8 mouse cellular contexts compared by ENCODE assay signal in genomic region chr10:81495151-81495550, GRCm38 (mm10). TPM values are rescaled to one million over a fixed set of nuclear protein-coding genes. Genes with fewer than 3 reads are reported as not detected.
DNase-seq lines count a peak whose midpoint lies in the region; ATAC-seq and TF ChIP-seq lines count a peak whose summit lies in the region.

No protein-coding gene starts in this region.

- no peak for TF ChIP-seq CTCF in hindbrain, postnatal 0 days (IDR thresholded peaks at IDR 0.05; ENCODE audit: low read depth)

- peak; percentile 19 for DNase-seq in layer of hippocampus, adult 9-11 months
- no peak for DNase-seq in layer of hippocampus, postnatal 14 days (ENCODE audit: low spot score in 2 of 2)
- DNase-seq in hindbrain, postnatal 0 days (ENCODE audit: low spot score), result no peak
- DNase-seq in right cerebral cortex, adult 18-20 months, result no peak
- no peak for DNase-seq in gastrocnemius, adult 18-20 months (ENCODE audit: low spot score)

- no peaks in the 10 kb centered on the region for H3K27me3 ChIP-seq in embryonic facial prominence, embryonic 12.5 days
- no peaks in the 10 kb centered on the region for H3K27me3 ChIP-seq in hindbrain, postnatal 0 days (ENCODE audit: insufficient read depth, low read length)
- H3K27me3 ChIP-seq in myocyte (ENCODE audit: control insufficient read depth, insufficient read depth, insufficient read length), result no peaks in the 10 kb centered on the region

- peaks cover 33% of the 10 kb centered on the region for H3K36me3 ChIP-seq in embryonic facial prominence, embryonic 12.5 days
- peaks cover 27% of the 10 kb centered on the region for H3K36me3 ChIP-seq in hindbrain, postnatal 0 days (ENCODE audit: insufficient read depth, low read length)
- peaks cover 10% of the 10 kb centered on the region for H3K36me3 ChIP-seq in myocyte (ENCODE audit: control insufficient read depth, insufficient read depth)

- peak overlapping the region; percentile 90 for H3K4me3 ChIP-seq in embryonic facial prominence, embryonic 12.5 days
- H3K4me3 ChIP-seq in hindbrain, postnatal 0 days (ENCODE audit: low read length), result peak overlapping the region; percentile 69
- H3K4me3 ChIP-seq in myocyte, result peak overlapping the region; percentile 94

- H3K27ac ChIP-seq in embryonic facial prominence, embryonic 12.5 days, result no peak overlapping the region
- H3K27ac ChIP-seq in hindbrain, postnatal 0 days, result no peak overlapping the region

- peaks cover 23% of the 10 kb centered on the region for H3K79me2 ChIP-seq in myocyte (ENCODE audit: control insufficient read depth, insufficient read depth)

- H3K4me2 ChIP-seq in embryonic facial prominence, embryonic 12.5 days (replicated peaks), result peak overlapping the region; percentile 97
- peak overlapping the region; percentile 77 for H3K4me2 ChIP-seq in hindbrain, postnatal 0 days (ENCODE audit: low read depth, low read length)
- H3K4me2 ChIP-seq in myocyte (ENCODE audit: low read depth), result peak overlapping the region; percentile 85

- TF ChIP-seq POLR2A in myocyte (IDR thresholded peaks at IDR 0.05; ENCODE audit: insufficient read length, low read depth), result no peak

- peak overlapping the region; percentile 95 for H3ac ChIP-seq in myocyte (ENCODE audit: control insufficient read depth, insufficient read length)

- 78% methylated on average over 6 of the region's 6 CpGs for WGBS in embryonic facial prominence, embryonic 12.5 days
- 81% methylated on average over 6 of the region's 6 CpGs for WGBS in hindbrain, postnatal 0 days

- H3K9ac ChIP-seq in embryonic facial prominence, embryonic 12.5 days, result peak overlapping the region; percentile 88
- peak overlapping the region; percentile 80 for H3K9ac ChIP-seq in hindbrain, postnatal 0 days (replicated peaks; ENCODE audit: low read length)

- H3K4me1 ChIP-seq in embryonic facial prominence, embryonic 12.5 days, result peaks cover 22% of the 10 kb centered on the region
- peaks cover 15% of the 10 kb centered on the region for H3K4me1 ChIP-seq in hindbrain, postnatal 0 days (ENCODE audit: insufficient read depth, low read length)

- no peak for ATAC-seq in embryonic facial prominence, embryonic 12.5 days (ENCODE audit: insufficient number of reproducible peaks, insufficient read depth, low FRiP score, low TSS enrichment)
- ATAC-seq in hindbrain, postnatal 0 days, result no peak
- no peak for ATAC-seq in frontal cortex, adult (ENCODE audit: low TSS enrichment)

- H3K9me3 ChIP-seq in embryonic facial prominence, embryonic 12.5 days, result no peaks in the 10 kb centered on the region
- no peaks in the 10 kb centered on the region for H3K9me3 ChIP-seq in hindbrain, postnatal 0 days (ENCODE audit: low read length)

TF ChIP-seq in myocyte, 11 proteins besides CTCF, POLR2A, EP300 and RAD21:
- TF ChIP-seq USF1 (IDR thresholded peaks at IDR 0.05; ENCODE audit: low read depth), result no peak
- no peak for TF ChIP-seq REST (IDR thresholded peaks at IDR 0.05; ENCODE audit: insufficient read depth, insufficient read length)
- TF ChIP-seq E2F4 (IDR thresholded peaks at IDR 0.05; ENCODE audit: insufficient read depth), result no peak
- TF ChIP-seq CEBPB (IDR thresholded peaks at IDR 0.05; ENCODE audit: insufficient read depth, poor library complexity, severe bottlenecking), result no peak
- no peak for TF ChIP-seq TCF12 (IDR thresholded peaks at IDR 0.05; ENCODE audit: insufficient read depth, poor library complexity, severe bottlenecking)
- TF ChIP-seq POLR2AphosphoS2 (IDR thresholded peaks at IDR 0.05; ENCODE audit: insufficient read length, low read depth), result no peak
- TF ChIP-seq MYOD1 (IDR thresholded peaks at IDR 0.05; ENCODE audit: control insufficient read depth in 1 of 3, insufficient read length in 2 of 3, low read depth in 2 of 3), result no peak
- TF ChIP-seq MYOG (IDR thresholded peaks at IDR 0.05; ENCODE audit: control insufficient read depth in 1 of 3, insufficient read depth in 1 of 3, insufficient read length in 2 of 3, low read depth in 2 of 3), result no peak

RNA-seq across cellular contexts. Expression of gene Ncln, which starts 1.0 kb away (rescaled TPM):
- total RNA-seq in layer of hippocampus, postnatal 14 days (2021), result 10 to 100 TPM; 79.7 to 95.2 TPM
- polyA plus RNA-seq in embryonic facial prominence, embryonic 12.5 days (2016; fragmentation: Nextera tagmentation; extraction: Ambion mirVana), result 81.9 and 82.9 TPM in 2 replicates
- 124 and 170 TPM in 2 replicates for total RNA-seq in hindbrain, postnatal 0 days (2014; rRNA removed)
- 66.3 and 66.5 TPM in 2 replicates for polyA plus RNA-seq in hindbrain, postnatal 0 days (2015; fragmentation: Nextera tagmentation; extraction: Ambion mirVana)
- 153 TPM for polyA plus RNA-seq in myocyte (2012; fragmentation: generic; extraction: Trizol)
- total RNA-seq in gastrocnemius, adult 18-20 months (2021), result 10 to 100 TPM; 41.0 to 45.8 TPM

RNA-seq across cellular contexts. Expression of gene S1pr4, which starts 4.8 kb away (rescaled TPM):
- under 1 TPM; 0.39 to 0.57 TPM for total RNA-seq in layer of hippocampus, postnatal 14 days (2021)
- 0.22 and 0.58 TPM in 2 replicates for polyA plus RNA-seq in embryonic facial prominence, embryonic 12.5 days (2016; fragmentation: Nextera tagmentation; extraction: Ambion mirVana)
- 0.40 and 1.3 TPM in 2 replicates for total RNA-seq in hindbrain, postnatal 0 days (2014; rRNA removed)
- polyA plus RNA-seq in hindbrain, postnatal 0 days (2015; fragmentation: Nextera tagmentation; extraction: Ambion mirVana), result 0.38 and 0.40 TPM in 2 replicates
- polyA plus RNA-seq in myocyte (2012; fragmentation: generic; extraction: Trizol), result not detected
- under 1 TPM; 0.71 to 0.78 TPM for total RNA-seq in gastrocnemius, adult 18-20 months (2021)

RNA-seq across cellular contexts. Expression of gene Celf5, which starts 12.6 kb away (rescaled TPM):
- 100 to 1,000 TPM; 266 to 272 TPM for total RNA-seq in layer of hippocampus, postnatal 14 days (2021)
- 2.7 and 3.6 TPM in 2 replicates for polyA plus RNA-seq in embryonic facial prominence, embryonic 12.5 days (2016; fragmentation: Nextera tagmentation; extraction: Ambion mirVana)
- 93.9 and 128 TPM in 2 replicates for total RNA-seq in hindbrain, postnatal 0 days (2014; rRNA removed)
- 40.1 and 43.2 TPM in 2 replicates for polyA plus RNA-seq in hindbrain, postnatal 0 days (2015; fragmentation: Nextera tagmentation; extraction: Ambion mirVana)
- 0.37 TPM for polyA plus RNA-seq in myocyte (2012; fragmentation: generic; extraction: Trizol)
- under 1 TPM; 0.05 to 0.07 TPM for total RNA-seq in gastrocnemius, adult 18-20 months (2021)

RNA-seq across cellular contexts. Expression of gene Gna15, which starts 28.9 kb away (rescaled TPM):
- 1 to 10 TPM; 2.4 to 4.2 TPM for total RNA-seq in layer of hippocampus, postnatal 14 days (2021)
- polyA plus RNA-seq in embryonic facial prominence, embryonic 12.5 days (2016; fragmentation: Nextera tagmentation; extraction: Ambion mirVana), result 0.86 and 0.97 TPM in 2 replicates
- total RNA-seq in hindbrain, postnatal 0 days (2014; rRNA removed), result 2.5 and 9.8 TPM in 2 replicates
- 1.2 and 1.9 TPM in 2 replicates for polyA plus RNA-seq in hindbrain, postnatal 0 days (2015; fragmentation: Nextera tagmentation; extraction: Ambion mirVana)
- polyA plus RNA-seq in myocyte (2012; fragmentation: generic; extraction: Trizol), result not detected
- total RNA-seq in gastrocnemius, adult 18-20 months (2021), result under 1 TPM; 0.53 to 0.57 TPM

RNA-seq across cellular contexts. Expression of gene Nfic, which starts 39.7 kb away (rescaled TPM):
- total RNA-seq in layer of hippocampus, postnatal 14 days (2021), result 10 to 100 TPM; 66.7 to 70.9 TPM
- polyA plus RNA-seq in embryonic facial prominence, embryonic 12.5 days (2016; fragmentation: Nextera tagmentation; extraction: Ambion mirVana), result 46.2 and 50.8 TPM in 2 replicates
- 17.2 and 26.5 TPM in 2 replicates for total RNA-seq in hindbrain, postnatal 0 days (2014; rRNA removed)
- 33.8 and 34.6 TPM in 2 replicates for polyA plus RNA-seq in hindbrain, postnatal 0 days (2015; fragmentation: Nextera tagmentation; extraction: Ambion mirVana)
- polyA plus RNA-seq in myocyte (2012; fragmentation: generic; extraction: Trizol), result 115 TPM
- total RNA-seq in gastrocnemius, adult 18-20 months (2021), result 100 to 1,000 TPM; 232 to 244 TPM

Comparison
In these comparisons a context has a peak if more than half of its experiments do, and no peak if none do; other contexts are left out.
1. RNA of gene Celf5, which starts 12.6 kb away (total RNA-seq): 266 to 272 TPM in layer of hippocampus, postnatal 14 days and 93.9 to 128 TPM in hindbrain, postnatal 0 days; 0.05 to 0.07 TPM in gastrocnemius, adult 18-20 months; every median in the first group is over 10 times any median in the second.
2. Peak in every context shown above with its lines, with median percentiles within 50 percentile points of each other: H3K4me2 ChIP-seq and H3K4me3 ChIP-seq.